Mouse (Mus musculus): ENCODE data around the gene Gp5.
"Not testable (repeated sequence)": the region's sequence is repeated elsewhere in the genome, so short reads cannot be mapped to it uniquely, and the experiment has no call there.

The Gp5 gene

DNA sequence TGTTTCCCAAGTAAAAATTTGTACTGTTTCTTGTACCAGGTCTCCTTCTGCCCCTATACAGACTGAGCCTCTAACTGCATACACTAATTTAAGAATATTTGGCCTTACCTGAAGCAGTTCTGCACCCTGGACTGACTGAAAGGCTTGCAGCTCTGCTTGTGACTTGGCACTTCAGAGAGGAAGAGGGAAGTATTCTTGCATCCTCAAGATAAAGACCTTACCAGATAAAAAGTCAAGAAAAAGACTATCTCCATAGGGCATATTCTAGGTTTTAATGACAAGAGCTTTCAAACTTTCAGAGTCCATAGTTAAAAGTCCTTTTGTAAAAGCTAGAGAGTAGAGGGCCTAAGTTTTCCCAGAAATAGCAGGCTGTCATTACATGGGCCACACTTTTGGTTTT, at the start of gene Gp5:
Gene Gp5, minus strand, starts transcription at position 133 of the 400 bp plus-strand sequence.
- DNase-seq = no peak

DNA sequence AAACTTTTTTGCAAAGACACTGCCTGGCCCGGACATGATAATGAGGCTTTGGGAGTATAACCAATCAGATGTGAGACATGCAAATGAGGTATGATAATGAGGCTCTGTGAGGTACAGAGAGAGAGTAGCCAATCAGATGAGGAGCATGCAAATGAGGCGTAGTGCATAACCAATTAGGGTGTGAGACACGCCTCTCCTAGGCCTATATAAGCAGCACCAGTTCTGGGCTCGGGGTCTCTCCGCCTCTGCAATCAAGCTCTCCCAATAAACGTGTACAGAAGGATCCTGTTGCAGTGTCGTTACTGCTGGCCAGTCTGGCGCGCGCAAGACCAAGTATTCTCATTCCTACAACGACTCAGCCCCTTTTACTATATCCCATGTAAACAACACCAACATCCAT, 42.9 kb upstream of the Gp5 start:
- DNase-seq = not testable (repeated sequence)

DNA sequence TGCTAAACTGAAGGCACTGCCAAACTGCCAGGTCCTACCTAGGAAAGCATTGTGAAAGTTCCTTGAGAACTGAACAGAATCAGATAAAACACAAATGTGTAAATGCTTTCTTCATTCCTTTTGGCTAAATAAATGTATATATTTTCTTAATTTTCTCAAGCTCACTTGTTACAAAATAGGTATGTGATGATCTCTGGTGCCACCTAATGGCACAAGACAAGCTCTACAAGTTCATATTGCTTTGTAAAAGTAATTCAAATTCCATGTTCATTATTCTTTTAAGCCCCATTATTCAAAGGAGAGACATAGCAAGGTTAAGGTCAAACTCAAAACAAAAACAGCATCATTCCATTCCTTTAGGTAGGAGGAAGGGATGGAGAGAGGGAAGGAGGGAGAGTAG, 3.7 kb upstream of the Gp5 start:
- DNase-seq = no peak

DNA sequence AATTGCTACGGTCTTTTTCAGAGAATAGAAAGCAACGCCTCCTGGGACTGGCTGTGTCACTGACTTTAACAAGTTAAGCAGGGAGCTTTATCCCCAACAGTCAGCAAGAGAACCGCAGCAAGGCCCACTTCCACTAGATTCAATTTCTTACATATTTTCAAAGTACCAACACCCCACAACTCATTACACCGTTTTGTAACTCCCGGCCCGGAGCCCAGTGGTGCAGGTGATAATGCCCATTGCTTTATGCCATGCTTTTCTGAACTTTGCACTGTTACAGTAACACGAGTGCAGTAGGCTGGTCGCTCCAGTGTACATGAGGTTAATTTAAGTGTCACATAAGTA, 436 bp downstream of the Gp5 start:
- no peak for DNase-seq

DNA sequence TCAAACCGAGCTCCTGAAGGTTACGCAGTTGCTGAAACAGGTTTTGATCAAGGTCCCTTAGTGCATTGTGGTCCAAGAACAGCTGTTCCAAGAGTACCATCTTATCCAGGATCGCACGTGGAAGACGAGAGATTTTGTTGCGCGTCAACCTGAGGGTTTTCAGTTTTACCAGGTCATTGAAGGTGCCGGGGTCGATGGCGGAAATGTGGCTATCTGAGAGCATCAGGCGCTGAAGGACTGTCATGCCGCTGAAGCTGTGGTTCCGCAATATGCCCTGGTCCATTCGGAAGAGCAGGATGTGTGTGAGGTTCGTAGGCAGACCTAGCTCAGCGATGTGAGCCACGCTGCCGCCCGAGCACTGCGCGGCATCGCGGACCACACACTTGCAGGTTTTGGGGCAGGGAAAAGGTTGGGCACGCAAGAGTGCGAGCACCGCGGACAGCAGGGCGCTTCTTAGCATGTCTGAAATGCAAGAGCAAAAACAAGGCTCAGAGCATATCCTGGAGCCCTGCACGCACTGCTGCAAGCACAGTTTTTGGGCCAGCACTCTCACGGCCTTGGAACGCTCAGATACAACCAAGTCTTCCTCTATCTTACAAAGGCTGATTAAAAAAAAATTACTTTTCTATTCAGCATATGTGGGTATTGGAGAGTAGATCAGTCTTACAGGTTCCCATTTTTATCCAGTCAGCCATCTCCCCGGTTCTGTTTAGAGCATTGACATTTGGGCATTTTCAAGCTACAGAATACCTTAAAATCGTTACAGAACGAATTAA, 996 bp downstream of the Gp5 start:
- DNase-seq = peak in 1 of 2 experiments; percentile 3

DNA sequence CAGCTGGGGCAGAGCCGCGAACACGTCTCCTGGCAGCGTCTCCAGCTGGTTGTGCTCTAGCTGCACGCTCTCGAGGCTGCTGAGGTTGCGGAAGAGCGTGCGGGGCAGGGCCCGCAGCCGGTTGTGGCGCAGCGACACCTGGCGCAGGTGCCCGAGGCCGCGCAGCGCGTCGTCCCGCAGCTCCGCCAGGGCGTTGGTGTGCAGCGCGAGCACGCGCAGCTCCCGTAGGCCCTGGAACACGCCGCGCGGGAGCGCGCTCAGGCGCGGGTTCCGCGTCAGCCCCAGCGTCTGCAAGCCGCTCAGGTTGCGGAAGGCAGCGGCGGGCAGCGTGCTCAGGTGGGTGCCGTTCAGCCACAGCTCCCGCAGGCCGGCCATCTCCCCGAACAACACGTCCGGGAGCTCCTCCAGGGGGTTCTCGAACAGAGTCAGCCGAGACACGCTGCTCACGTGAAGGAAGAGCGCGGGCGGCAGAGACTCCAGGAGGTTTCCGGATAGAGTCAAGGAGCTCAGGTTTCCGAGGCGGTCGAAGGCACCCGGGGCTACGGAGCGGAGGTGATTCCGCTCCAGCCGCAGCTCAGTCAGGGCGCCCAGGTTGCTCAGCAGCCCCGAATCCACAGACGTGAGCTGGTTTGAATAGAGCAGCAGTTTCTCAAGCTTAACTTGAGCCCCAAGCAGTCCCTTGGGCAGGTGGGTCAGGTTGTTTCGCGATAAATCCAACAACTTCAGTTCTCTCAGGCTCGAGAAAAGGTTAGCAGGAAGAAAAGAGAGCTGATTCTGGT, 1.8 kb downstream of the Gp5 start:
- peak; percentile 2 to 11 for DNase-seq

DNA sequence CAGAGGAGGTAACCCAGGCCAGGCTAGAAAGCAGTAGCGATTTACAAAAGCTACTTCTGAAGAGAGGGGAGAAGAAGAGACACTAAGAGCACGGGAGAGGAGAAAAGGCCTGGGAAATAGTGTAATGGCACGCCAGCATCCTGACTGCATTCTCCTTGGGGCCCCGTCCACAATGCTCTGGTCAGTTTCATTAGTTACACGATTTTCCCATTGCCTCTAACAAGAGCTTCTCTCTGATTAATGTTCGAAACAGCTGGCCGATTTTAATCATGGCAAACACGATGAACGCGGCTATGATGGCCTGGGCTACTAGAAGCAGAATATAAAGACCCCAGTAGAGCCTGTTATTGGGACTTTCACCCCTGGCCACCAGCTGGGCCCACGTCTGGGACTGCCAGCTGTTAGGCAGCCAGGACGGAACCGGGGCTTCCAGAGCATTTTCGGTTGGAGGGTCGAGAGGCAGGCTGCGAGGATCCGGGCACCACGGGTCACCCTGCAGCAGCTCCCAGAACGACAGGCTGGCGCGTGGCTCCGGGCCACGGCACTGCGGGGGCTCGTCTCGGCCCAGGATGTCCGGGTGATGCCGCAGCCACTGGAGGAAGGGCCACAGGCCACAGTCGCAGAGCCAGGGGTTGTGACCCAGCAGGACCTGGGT, 2.5 kb downstream of the Gp5 start:
- no peak for DNase-seq

DNA sequence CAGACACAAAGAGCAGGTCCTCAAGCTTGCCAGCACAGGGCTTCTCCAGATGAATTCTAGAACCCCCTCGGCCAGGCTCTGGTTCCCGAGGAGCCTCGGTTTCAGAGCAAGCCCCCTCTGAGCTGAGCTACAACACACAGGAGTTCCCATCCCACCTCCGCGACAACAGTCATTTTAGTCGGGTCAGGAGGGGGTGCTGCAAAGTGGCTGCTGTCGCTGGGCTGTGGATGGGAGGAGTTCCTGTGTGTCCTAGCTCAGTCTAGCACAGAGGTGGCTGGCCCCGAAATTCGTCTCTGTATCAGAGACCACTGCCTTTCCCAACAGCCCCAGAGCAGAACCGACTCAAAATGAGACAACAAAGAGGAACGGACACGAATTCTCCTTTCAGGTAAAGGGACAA, 3.3 kb downstream of the Gp5 start:
- DNase-seq = no peak

DNA sequence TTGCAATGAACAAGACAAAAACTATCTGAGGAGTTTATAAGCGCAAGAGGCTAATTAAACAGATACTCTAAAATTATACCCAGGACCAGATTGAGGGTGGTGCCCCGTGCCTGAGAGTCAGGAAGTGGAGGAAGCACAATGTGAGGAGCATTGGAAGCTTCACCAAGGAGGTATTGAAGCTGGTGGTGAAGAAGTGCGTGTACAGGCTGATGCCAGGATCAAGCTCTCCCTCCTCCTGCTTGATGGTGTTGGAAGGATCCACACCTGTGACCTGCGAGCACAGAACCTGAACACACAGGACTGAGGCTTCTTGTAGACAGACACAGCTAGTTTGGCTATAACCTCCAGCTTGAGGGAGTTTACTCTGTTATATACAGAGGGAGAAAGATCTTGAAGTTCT, 4.5 kb downstream of the Gp5 start:
- no peak for DNase-seq

DNA sequence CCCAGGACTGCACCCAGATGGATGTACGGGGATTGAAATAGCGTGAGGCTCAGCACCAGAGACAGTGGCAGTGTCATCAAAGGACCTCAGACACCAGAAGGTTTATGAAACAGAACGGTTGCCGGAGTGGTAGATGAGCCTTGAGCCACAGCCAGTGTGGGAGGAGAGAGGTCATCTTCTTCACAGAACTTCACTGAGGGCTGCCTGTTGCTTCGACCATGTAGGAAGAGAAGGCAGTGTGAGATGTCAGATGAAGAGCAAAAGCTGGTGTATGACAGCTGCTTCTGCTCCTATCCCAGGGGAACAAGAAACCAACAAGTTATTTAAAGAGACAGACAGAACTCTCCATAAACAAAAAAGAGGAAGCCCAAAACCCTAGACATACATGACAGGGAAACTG, 6.3 kb downstream of the Gp5 start:
- DNase-seq = no peak

DNA sequence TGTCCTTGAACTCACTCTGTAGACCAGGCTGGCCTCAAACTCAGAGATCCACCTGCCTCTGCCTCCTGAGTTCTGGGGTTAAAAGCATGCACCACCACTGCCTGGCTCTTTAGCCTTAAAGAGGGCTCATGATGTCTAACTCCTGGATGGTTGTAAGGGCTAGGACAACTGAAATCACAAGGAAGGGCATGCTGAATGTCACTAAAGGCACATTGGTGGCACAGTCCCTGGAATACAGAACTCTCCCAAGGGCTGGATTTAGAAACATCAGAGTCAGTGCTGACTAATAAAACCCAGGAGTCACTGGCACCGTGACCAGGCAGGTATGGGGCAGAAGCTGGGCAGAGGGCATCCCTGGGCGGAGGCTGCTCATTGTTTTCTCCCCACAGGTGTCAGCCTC, 7.2 kb downstream of the Gp5 start:
- DNase-seq = no peak

DNA sequence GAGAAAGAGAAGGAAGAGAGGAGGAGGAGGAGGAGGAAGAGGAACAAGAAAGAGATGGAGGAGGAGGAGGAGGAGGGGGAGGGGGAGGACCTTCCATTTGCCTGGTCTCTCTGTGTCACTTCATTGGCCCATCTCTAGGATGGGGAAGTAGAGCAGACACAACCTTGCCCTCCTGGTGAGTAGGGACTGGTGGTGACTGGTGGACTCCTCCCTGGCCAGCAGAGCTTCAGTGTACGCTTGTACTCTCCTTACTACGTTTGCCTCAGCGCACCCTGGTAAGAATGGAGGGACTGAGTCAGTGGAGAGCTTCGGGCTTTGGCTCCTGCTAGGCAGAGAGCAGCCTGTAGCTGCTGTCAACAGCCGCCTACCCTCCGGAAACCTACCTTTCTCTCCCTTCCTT, 7.9 kb downstream of the Gp5 start:
- no peak for DNase-seq

DNA sequence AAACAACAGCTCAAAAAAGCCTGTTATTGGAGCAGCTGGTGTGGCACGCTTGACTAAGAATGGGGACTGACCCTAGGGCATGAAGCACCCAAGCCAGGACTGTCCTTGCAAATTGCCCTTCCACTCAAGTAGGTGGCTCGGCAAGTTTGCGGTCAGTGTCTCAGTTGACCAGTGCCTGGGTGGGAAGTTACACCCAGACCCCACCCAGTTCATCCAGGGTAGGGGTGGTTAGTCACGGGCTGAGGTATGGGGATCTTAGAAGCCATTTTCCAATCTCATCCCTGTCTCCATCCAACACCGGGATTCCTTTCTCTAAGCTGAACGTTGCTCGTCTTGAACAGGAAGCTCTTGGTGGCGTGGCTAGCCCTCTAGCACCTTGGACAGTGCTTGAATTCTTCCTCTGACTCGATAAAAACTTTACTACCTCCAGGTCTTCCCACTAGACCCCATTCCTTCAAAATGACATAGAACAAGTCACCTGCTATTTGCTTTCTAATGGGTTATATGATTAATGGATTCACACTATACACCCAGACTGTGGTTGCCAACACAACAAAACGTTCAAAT, 10.8 kb downstream of the Gp5 start:
- no peak for DNase-seq

DNA sequence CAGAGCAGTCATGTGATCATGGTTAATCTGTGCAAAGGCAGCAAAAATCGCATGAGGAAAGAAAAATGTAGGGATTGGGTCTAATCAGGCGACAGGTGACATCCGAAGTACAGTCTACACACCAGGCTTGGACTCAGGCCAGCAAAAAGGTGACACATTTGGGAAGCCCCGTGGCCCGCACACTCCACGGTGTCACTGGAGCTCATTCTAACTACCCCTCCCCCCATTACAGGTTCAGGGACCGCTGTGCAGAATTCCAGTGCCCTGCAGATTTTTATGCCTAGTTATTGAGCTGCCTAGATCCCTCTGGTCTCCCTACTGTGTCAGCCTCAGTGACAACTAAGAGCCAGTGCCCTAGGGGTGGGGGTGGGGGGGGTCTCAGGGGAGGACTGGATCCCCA, 13.1 kb downstream of the Gp5 start:
- no peak for DNase-seq

DNA sequence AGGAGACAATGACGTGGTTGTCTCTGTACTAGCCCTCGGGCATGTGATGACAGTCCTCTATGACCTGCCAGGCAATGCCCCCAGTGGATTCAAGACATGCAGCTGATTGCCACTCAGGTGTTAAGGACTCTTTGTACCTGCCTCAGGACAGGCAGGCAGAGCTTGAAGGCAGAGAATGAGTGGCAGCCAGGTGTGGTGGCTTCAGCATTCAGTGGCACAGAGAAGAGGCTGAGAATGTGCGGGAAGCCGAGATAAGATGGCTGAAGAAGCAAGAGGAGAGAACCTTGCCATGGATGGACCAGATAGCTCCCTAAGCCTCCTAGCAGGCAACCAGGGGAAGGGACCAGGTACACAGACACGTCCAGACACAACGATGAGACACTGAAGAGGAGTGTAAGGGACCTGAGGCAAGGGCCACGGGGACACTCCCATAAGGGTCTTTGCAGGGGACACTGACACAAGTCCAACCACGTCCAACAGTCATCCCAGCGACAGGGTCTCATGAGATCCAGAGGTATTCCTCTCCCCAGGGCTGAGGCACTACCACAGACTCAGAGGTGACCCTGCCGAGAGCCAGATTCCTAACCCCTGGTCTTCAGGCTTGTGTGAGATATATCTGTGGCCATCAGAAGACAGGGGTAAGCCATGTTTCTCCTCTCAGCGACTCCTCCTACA, 13.8 kb downstream of the Gp5 start:
- no peak for DNase-seq

DNA sequence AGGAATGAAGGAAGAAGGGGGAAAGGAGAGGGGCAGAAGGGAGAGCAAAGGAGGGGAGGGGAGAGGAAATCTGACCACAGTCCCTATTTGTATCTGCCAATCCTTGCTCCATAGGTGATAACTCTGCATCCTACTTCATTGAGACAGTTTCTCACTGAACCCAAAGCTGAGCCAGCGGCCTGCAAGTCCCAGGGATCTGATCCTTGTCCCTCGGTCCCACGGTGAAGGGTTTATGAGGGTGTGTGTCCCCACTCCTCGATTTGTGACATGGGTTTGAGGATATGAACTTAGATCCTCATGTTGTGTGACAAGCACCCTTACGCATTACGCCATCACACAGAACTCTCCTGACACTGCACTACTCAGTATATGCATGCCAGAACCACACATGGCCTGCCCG, 15.5 kb downstream of the Gp5 start:
- no peak for DNase-seq

DNA sequence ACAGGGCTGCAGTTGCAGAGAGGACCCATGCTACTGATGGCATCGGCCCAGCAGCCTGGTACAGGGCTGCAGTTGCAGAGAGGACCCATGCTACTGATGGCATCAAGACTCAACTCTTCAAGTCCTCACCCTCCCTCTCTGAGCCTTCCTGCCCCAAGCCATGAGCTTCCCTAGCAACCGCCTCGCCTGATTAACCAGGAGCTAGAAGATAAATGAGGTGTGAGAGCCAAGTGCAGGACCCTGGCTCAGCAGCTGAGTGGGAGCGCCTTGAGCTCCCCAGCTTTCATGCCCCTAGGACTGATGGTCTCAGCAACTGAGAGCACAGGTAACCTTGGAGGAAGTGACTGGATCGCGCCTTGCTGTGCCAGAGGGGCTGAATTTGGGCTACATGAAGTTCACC, 20.1 kb downstream of the Gp5 start:
- DNase-seq = no peak

DNA sequence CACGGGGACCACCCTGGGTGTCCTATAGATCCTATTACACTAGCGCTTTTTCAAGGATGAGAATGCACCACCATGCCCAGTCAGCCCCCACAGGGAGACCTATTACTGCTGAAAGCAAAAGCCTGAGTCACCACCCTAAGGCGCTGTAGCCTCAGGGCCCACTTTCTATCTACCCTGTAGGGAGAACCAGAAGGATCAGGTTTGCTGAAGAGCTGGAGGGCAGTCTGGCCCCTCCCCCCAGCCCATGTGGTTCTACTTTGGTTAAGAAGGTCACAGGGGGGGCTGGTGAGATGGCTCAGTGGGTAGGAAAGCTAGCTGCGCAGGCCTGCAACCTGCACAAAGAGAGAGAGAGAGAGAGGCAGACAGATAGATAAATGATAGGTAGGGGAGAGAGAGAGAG, 24.9 kb downstream of the Gp5 start:
- DNase-seq = no peak

DNA sequence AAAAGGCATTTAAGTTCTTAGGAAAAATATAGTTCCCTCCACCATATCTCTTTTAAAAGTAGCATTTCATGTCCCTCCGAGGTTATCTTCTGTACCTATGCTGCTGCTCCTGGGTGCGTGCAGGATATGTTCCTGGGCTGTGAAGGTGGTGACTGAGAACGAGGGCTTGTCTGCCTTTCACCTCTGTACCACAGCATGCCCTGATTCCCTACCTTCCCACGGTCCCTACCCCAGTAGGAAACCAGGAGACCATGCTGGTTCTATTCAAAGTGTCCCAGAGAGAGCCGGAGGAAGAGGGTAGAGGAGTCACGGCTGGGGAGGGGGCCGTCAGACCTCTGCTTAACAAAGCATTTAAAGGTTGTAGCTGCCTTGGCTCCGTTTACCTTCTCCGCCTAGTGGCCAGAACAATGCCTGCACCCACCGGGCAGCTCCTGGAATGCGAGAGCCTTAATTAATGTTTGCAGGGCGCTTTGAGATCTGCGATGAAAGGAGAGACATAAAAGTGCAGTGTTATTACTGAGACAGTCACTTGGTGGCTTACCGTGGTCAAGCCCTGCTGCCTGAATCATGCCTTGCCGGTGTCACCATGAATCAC, 26.7 kb downstream of the Gp5 start:
- DNase-seq = peak in 1 of 2 experiments; percentile 30

DNA sequence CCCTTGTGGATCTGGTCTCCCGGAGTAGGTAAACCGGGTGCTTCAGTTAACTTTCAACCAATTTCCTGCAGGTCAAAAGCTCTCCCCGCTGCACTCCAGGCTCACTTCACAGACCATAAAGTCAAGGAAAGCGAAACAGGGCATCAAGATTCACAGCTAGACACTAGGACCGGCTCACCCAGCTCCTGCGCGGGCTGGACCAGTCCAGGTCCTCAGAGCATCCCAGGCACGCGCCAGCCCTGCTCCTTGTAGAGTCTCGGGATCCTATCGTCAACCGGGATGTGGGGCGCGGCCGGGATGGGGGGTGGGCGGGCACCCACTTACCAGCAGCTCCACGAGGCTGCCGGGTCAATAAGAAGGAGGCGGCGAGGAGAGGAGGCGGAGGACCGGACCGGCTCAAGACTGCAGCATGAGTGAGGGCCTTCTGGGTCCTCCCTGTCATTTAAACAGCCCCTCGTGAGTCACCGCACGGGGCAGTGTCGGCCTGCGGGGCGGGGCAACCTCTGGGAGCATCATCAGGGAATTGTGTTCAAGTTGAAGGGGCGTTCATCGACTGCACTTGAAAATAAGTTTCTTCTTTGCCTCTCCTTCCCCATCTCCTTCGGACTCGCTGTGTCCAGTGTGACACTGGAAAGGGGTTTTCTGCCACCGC, 27.6 kb downstream of the Gp5 start, which contains the start of gene Lrrc15:
Gene Lrrc15, minus strand, starts transcription at position 413 of the 652 bp plus-strand sequence.
- DNase-seq = no peak

DNA sequence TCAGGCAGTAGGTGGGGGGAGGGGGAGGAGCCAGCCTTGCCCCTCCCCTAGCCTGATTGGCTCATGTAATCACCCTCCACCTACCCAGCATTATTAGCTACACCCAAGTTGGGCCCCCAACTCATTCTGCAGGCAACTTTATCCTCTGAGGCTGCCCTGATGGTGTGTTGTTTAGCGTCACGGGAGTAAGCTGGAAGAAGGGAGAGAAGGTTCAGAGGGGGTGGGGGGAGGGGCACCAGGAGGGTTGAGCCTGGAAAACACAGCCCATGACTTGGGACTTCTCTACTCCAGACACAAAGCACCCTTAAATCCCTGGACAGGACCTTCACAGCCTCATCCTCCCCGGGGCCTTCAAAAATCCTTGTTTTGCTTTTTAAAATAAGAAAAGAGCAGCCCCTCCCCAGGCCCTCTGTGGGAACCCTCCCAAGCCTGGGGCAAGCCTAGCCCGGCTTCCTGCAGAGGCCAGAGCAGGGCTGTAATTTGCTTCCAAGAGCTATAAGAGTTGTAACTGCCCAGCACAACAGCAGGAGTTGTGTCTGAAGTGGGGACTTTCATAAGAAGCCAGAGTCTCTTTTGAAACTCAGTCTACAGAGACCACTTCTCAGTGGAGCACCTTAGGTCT, 29.8 kb downstream of the Gp5 start:
- no peak for DNase-seq

DNA sequence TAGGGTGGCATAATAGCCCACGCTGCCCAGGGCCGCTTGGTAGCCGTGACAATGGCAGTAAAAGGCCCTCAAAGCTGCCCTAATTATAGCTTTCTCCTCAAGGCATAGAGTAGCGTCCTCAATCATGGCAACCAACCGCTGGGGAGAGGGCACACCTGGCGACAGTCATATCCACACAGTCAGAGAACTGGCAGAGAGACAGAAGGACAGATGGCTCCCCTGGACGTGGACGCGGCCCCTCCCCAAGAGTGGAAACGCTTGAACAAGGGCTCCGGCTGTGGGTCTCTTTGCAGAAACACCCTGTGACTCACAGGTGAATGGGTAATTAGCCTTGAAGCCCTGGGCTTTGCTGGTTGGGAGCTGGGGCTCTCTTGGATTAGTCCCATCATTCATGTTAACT, 32.2 kb downstream of the Gp5 start:
- no peak for DNase-seq

Data from kidney, adult 8-10 months (tissue).